Mouse (Mus musculus): ENCODE measurements around the gene Dtx3. TPM values are rescaled to one million over a fixed set of nuclear protein-coding genes. Genes with fewer than 3 reads are reported as not detected.

Gene Dtx3
- 100 to 1,000 TPM; 214 to 267 (median 229) TPM for total RNA-seq (2022)

DNA sequence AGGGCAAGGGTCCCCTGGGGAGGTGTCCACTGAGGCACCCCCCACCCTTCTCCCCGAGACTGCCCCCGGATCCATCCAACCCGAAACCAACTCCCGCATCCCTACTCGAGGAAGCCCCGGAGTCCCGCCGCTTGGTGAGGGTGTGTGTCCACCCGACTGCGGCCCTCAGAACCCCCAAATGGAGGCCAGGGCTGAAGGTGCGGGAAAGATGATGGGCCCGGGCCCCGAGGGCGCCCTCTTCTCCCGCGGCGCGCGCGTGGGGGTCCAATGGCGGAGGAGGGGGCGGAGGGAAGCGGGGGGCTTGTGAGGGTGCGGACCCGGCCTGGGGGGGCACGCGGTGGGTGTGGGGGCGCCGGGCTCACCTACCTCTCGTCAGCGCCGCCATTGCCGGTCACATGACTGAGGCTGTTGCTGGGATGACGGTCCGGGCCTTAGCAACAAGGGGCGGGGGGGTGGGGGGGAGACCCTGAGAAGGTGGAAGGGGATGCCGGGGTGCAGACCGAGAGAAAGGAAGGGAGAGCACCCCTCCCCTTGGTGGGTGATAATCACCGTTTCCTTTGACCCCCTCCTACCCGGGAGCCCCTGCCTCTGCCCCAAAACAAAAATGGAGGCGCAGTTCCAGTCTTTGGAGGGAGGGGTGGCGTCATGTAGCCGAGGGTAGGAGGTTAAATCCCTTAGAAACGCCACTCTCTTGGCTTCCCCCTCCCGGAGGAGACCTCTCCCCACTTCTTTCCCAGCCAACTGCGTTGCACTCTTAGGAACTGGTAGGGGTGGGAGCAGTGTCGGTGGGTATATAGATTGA lies at the start of gene Dtx3:
Gene Dtx3, minus strand, starts transcription at position 401 of the 802 bp plus-strand sequence.
- no peak for DNase-seq (ENCODE audit: low spot score in 2 of 2)

DNA sequence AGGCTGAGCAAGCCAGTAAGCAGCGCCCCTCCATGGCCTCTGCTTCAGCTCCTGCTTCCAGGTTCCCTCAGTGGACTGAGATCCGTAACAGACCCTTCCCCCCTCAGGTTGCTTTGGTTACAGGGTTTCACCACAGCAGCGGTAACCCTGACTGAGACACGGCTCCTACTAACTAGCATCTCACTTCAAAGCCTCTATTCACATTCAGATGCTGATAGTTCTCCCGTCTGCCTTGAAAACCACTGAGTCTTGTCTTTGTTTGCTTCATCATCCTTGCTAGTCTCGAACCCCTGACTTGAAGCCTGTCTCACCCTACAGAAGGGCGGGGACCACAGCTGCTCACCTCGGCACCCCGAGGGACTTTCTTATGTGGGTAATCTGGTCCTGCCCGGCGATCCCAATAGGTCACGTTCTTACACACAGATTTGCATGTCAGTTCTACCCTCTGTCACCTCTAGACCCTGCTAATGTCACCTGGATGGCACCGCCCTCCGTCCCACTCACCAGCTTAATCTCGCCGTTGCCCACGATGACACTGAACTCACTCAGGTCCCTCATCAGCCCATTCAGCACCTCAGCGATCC lies 42.8 kb upstream of the Dtx3 start:
- DNase-seq (ENCODE audit: low spot score in 2 of 2): no peak

DNA sequence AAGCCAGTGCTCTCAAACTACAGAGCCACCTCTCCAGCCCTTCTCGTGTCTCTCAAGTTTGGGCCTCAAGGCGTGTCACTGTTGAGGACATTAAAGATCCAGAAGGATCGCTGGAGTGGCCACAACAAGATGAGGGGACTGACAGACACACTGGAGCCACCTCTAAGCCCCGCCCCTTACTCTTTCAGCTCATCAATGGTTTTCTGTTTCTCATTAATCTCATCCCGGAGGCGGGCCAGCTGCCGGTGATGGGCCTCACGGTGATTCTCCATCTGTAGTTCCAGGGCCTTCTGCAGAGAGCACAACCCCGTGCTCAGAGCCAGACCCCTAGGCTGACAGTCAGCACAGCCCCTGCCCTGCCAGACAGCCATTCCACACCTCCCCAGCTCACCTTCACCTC lies 41.0 kb upstream of the Dtx3 start:
- no peak for DNase-seq (ENCODE audit: low spot score in 2 of 2)

- DNase-seq (ENCODE audit: low spot score in 2 of 2): no peak
Measured at GRCm38 (mm10) chr10:127233141-127233540, 37.6 kb upstream of the Dtx3 start.

DNA sequence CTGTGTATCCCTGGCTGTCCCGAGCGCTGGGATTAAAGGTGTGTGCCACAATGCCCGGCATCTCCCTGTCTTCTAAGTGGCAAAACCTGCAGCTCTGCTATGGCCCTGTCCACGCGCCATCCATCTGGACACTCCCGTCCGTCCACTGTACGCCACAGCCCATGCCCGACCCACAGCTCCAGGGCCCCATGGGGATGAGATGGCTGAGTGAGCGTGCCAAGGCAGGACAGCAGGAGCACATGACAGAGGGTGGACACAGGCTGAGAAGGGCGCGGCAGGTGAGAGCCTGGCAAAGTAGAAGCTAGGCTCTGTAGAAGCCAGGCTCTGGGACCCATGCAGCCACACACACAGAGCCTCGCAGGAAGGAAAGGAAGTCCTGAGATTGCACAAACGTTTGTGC lies 36.2 kb upstream of the Dtx3 start:
- DNase-seq (ENCODE audit: low spot score in 2 of 2): no peak

- no peak for DNase-seq (ENCODE audit: low spot score in 2 of 2)
Measured at GRCm38 (mm10) chr10:127230693-127231092, 35.2 kb upstream of the Dtx3 start.

DNA sequence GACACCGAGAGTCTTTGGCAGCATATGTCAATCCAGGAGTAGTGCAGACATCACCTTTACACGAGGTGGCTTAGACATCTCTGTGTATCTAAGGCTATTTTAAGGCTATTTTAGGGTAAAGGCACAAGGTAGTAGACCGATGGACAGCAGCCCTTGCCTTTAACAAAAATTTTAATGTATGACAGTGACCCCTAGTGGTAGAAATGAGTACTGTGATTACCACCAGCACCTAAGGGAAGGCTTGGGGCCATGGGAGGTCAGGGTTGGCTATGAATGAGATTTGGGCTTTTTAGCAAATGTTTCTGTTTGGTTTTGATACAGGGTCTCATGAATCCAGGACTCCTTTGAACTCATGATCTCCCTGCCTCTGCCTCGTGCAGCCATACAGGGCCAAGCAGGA lies 33.4 kb upstream of the Dtx3 start:
- DNase-seq (ENCODE audit: low spot score in 2 of 2): peak in 1 of 2 experiments; percentile 37

GRCm38 (mm10) chr10:127227163-127227562 lies 31.6 kb upstream of the Dtx3 start:
- no peak for DNase-seq (ENCODE audit: low spot score in 2 of 2)

DNA sequence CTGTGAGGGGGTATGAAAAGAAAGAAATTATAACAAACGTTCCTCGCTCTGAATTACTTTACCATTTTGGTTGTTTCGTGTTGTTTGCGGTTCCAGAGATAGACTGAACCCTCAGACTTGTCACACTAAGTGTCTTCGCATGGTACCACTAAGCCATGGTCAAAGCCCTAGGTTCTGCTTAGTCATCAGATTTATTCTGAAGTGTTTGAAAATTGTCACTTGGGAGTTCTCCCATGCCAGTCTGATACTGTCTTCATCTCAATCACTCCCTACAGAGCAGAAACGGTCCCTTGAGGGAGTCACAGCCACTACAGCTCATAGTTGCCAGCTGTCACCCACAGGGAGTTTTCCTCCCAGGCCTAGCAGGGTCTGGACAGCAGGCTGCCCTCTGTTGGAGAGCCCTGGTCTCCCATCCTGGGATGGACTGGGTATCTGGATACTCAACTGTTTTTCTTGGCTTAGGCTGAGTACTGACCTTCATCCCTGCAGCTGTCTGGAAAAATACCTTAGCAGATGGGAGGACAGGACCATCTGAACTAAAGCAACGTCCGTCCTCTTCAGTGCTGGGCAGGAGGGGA lies 30.9 kb upstream of the Dtx3 start:
- no peak for DNase-seq (ENCODE audit: low spot score in 2 of 2)

- DNase-seq (ENCODE audit: low spot score in 2 of 2): no peak
Measured at GRCm38 (mm10) chr10:127225732-127226131, 30.2 kb upstream of the Dtx3 start.

DNA sequence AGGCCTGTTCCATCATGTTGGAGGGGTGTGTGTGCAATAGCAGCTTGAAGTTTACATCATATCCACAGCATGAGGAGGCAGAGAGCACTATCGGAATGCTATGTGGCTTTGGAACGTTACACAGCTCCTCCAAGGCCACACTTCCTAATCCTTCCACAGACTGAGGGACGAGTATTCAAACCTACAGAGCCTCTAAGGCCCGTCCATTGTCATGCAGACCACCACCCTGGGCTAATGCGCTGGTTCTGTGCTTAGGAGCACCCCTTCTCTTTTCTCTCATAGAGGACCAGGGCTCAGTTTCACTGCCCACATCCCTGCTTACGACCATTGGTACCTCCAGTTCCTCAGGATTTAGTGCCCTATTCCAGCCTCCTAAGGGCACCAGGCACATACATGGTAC lies 29.7 kb upstream of the Dtx3 start:
- no peak for DNase-seq (ENCODE audit: low spot score in 2 of 2)

DNA sequence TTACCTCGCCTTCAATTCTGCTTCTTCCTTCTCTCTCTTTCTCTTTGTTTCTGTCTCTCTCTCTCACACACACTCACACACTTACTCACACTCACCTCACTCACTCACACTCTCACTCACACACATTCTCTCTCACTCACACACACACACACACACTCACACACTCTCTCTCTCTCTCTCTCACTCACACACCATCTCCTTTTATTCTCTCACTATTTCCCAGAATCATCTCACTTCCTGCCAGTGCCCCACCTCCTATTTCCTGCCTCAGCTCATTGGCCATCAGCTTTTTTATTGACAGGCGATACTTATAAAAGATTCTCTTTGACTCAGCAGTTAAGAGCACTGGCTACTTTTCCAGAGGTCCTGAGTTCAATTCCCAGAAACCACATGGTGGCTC lies 22.8 kb upstream of the Dtx3 start:
- DNase-seq (ENCODE audit: low spot score in 2 of 2): no peak

DNA sequence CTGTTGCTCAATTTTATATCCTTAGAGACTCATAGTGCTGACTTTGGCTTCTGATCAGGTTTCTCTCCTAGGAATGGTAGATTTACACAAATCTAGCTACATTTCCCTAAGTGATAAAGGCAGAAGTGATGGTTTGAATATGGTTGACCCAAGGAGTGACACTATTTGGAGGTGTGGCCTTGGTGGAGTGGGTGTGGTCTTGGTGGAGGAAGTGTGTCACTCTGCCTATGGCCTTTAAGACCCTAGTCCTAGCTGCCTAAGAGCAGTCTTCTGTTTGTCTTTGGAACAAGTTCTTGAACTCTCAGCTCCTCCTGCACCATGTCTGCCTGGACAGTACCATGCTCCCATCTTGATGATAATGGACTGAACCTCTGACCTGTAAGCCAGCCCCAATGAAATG lies 21.6 kb upstream of the Dtx3 start:
- DNase-seq (ENCODE audit: low spot score in 2 of 2): no peak

GRCm38 (mm10) chr10:127216456-127216855 lies 20.9 kb upstream of the Dtx3 start:
- no peak for DNase-seq (ENCODE audit: low spot score in 2 of 2)

DNA sequence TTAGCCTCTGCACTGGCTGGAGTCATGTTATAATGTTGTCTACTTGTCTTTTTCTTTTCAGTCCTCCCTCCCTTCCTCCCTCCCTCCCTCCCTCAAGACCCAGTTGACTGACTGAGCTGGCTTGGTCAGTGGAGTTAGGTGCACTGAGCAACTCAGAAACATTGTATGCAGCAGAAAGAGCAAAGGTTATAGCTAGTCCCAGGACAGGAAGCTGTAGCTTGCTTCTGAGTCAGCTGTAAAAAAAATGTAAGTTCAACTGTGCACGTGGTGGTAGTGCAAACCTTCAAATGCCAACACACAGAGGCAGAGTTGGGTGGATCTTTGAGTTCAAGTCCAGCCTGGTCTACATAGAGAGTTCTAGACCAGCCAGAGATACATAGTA lies 18.9 kb upstream of the Dtx3 start:
- DNase-seq (ENCODE audit: low spot score in 2 of 2): no peak

DNA sequence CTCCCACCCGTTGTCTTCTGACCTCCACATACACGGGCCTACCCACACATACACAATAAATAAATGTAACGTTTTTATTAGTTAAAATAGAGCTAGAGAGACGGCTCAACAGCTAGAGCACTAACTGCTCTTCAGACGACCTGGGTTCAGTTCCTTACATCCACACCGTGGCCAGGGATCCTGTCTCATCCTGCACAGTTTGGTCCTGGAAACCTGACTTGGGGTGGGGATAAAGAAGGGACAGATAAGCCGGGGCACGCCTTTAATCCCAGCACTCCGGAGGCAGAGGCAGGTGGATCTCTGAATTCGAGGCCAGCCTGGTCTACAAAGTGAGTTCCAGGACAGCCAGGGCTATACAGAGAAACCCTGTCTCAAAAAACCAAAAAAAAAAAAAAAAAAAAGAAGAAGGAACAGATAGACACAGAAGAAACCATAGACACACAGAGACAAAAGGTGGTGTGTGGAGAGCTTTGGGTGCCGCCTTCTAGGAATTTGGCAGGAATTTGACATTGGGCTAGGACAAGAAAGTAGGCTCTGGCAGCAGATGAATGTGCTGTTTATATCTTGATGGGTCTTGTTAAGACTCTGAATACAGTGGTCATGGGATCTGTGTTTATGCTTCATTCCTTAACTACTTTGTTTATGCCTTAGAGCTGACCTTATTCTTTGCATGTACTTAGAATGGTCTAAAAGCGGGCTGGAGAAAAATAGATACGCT lies 18.3 kb upstream of the Dtx3 start:
- no peak for DNase-seq (ENCODE audit: low spot score in 2 of 2)

DNA sequence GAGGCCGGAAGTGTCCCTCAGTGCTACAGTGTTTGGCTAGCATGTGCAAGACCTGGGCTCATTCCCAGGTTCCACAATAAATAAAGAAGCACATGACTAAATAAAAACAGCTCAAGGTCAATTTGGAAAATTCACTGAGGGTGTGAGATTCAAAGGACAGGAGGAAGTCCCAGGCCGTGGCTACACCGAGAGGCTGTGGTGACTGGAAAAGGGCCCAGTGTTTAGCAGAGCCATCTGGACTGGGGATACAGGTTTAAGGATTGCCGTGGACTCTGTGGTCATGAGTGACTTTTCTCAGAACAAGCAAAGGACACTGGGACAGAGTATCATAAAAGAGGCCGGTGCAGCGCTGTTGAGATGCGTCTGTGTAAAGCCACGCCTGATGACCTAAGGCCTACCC lies 17.7 kb upstream of the Dtx3 start:
- DNase-seq (ENCODE audit: low spot score in 2 of 2): no peak

- DNase-seq (ENCODE audit: low spot score in 2 of 2): peak; percentile 81 to 87
Measured at GRCm38 (mm10) chr10:127211414-127211854, 15.9 kb upstream of the Dtx3 start, which contains the start of gene Pip4k2c. Pip4k2c (minus strand) TSS chr10:127211585.

GRCm38 (mm10) chr10:127210961-127211405 lies 15.5 kb upstream of the Dtx3 start:
- no peak for DNase-seq (ENCODE audit: low spot score in 2 of 2)

DNA sequence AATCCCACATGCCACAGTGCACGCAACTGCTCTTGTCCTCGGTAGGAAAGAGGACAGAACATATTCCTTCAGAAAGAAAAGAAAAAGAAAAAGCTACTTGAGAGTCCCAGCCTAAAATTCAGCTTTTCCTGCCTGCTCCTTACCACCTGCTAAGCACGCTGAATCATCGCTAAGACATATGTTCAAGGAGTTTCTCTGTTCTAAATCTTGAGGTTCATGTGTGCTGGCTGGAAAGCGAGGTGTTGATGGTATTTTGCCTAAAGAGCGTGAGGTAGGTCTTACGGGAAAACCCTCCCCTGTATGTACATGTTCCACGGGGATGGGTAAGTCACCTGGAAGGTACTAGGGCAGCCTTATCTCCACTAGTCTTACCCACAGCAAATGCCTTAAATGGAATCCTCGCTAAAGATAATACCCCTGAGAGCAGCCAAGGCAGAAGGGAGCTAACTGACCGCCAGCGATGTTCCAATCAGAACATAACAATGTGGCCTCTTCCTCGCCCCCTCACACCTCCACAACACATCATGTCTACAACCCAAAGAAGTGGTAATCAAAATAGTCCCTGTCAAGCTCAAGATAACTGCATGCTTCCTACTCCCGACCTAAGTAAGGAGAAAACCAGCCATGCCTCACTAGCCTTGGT lies 14.5 kb upstream of the Dtx3 start:
- no peak for DNase-seq (ENCODE audit: low spot score in 2 of 2)

GRCm38 (mm10) chr10:127208921-127209320 lies 13.4 kb upstream of the Dtx3 start:
- DNase-seq (ENCODE audit: low spot score in 2 of 2): no peak

Data from layer of hippocampus, adult 8-10 months (tissue).